Mouse (Mus musculus): ENCODE data around the gene Elp4. TPM values are rescaled to one million over a fixed set of nuclear protein-coding genes. Genes with fewer than 3 reads are reported as not detected.

Elp4 gene
- polyA plus RNA-seq (2012; rRNA removed): 3.5 and 5.1 TPM in 2 replicates

GRCm38 (mm10) chr2:105903896-105904756 is at the start of gene Elp4, which contains the start of gene Immp1l:
TSS of gene Elp4 (minus strand) at chr2:105904564.
TSS of gene Immp1l (plus strand) at chr2:105904638.

GRCm38 (mm10) chr2:105668271-105669270 is 235.8 kb downstream of the Elp4 start, which contains the start of gene Pax6:
TSS of gene Pax6 (plus strand) at chr2:105668900.

Other genes starting within 250 kb of the Elp4 start
- not detected in 2 replicates for gene Pax6, start 235.7 kb downstream of the Elp4 start, polyA plus RNA-seq (2012; rRNA removed)
- 22.7 and 25.0 TPM in 2 replicates for gene Immp1l, start 74 bp upstream of the Elp4 start, polyA plus RNA-seq (2012; rRNA removed)
- 10.5 and 12.0 TPM in 2 replicates for gene Dnajc24, start 99.0 kb upstream of the Elp4 start, polyA plus RNA-seq (2012; rRNA removed)

Measured in liver, embryonic 18 days (tissue).